Mouse (Mus musculus): ENCODE results near the gene Cabp4. TPM values are rescaled to one million over a fixed set of nuclear protein-coding genes. Genes with fewer than 3 reads are reported as not detected.

Gene Cabp4
- polyA plus RNA-seq, 1 experiment from 2014 or later, result 0.19 TPM

DNA sequence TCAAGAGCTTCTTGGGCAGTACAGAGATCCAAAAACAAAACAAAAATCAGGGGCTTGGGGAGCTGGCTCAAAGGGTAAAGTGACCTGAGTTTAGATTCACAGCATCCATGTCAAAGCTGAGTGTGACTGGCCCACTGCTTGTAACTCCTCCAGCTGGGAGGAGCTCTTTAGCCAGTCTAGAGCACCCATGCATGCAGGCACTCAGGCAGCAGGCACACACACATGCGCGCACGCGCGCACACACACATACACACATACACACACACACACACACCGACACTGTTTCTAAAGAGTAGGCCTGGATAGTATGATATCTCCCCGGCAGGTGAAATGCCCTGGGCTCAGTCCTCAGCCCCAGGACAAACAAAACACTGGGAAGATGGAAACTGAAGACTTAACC, 26.8 kb downstream of the Cabp4 start:
- Histone ChIP-seq H3K9me3 (no peaks in the 10 kb centered on the region), H3K27ac (no peak overlapping the region), H3K9ac (replicated peaks) (no peak overlapping the region), H3K4me2 (replicated peaks) (no peak overlapping the region), H3K36me3 (peaks cover 66% of the 10 kb centered on the region), H3K4me1 (replicated peaks) (peaks cover 10% of the 10 kb centered on the region), H3K4me3 (replicated peaks) (no peak overlapping the region), H3K27me3 (no peaks in the 10 kb centered on the region)
- 96% methylated on average over 7 of the region's 7 CpGs for WGBS
- ATAC-seq, result no peak

DNA sequence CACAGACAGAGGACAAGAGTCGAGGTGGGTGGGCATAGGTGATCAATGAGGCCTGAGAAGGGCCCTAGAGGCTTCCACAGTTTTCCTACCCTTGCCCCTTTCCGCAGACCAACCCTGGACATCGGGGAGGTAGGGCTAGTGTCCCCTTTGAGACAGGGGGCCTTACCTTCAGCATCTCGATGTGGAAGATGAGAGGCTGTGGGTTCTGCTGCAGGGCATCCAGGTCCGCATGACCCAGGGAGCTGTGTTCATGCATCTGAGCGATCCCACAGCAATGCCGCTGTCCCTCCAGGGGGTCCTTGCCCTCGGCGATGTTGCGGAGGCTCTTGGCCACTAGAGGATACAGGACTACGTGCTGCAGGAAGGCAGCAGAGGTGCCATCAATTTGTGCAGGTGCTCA, 28.0 kb downstream of the Cabp4 start:
- no peak overlapping the region for H3K4me2 ChIP-seq (replicated peaks)
- no peaks in the 10 kb centered on the region for H3K27me3 ChIP-seq
- H3K36me3 ChIP-seq, result peaks cover 78% of the 10 kb centered on the region
- H3K9ac ChIP-seq (replicated peaks), result no peak overlapping the region
- H3K4me3 ChIP-seq (replicated peaks), result no peak overlapping the region
- ATAC-seq, result no peak
- H3K4me1 ChIP-seq (replicated peaks), result peaks cover 9% of the 10 kb centered on the region
- no peak overlapping the region for H3K27ac ChIP-seq
- H3K9me3 ChIP-seq, result no peaks in the 10 kb centered on the region
- 84% methylated on average over 11 of the region's 11 CpGs for WGBS

- Histone ChIP-seq H3K4me1 (replicated peaks) (peaks cover 2% of the 10 kb centered on the region), H3K9me3 (no peaks in the 10 kb centered on the region), H3K4me2 (replicated peaks) (no peak overlapping the region), H3K9ac (replicated peaks) (no peak overlapping the region), H3K27me3 (no peaks in the 10 kb centered on the region), H3K27ac (no peak overlapping the region), H3K36me3 (peaks cover 85% of the 10 kb centered on the region), H3K4me3 (replicated peaks) (no peak overlapping the region)
- ATAC-seq, result no peak
- WGBS, result 95% methylated on average over 10 of the region's 10 CpGs
Observed at GRCm38 (mm10) chr19:4115144-4115543, 28.7 kb downstream of the Cabp4 start.

- 95% methylated on average over 10 of the region's 10 CpGs for WGBS
- Histone ChIP-seq H3K9me3 (no peaks in the 10 kb centered on the region), H3K27me3 (no peaks in the 10 kb centered on the region), H3K9ac (replicated peaks) (no peak overlapping the region; the same call in 1 of the 2 replicates), H3K4me1 (replicated peaks) (no peaks in the 10 kb centered on the region; the same call in 1 of the 2 replicates), H3K27ac (no peak overlapping the region), H3K4me3 (replicated peaks) (no peak overlapping the region), H3K36me3 (peaks cover 90% of the 10 kb centered on the region), H3K4me2 (replicated peaks) (no peak overlapping the region)
- ATAC-seq, result no peak
Observed at GRCm38 (mm10) chr19:4114551-4114950, 29.3 kb downstream of the Cabp4 start.

DNA sequence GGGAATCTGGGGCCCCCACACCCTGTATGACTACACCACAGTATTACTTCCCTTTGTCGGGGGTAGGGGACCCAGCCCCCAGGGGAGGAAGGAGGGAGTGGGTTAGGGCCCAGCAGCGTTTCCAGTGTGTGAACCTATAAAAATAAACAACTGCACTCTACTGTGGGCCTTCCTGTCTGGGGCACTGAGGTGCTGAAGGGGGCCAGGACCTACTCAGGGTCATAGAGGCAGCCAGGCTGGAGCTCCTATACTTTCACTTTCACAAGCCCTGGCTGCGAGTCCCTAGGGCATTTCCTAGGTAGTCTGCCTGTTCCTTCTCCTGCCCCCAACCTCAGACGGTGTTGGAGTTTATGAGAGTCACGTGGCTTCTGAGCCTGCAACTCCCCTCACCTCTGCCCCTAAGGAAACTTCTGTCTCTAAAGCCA, 30.0 kb downstream of the Cabp4 start:
- no peak overlapping the region; the same call in 1 of the 2 replicates for H3K27ac ChIP-seq
- H3K4me3 ChIP-seq (replicated peaks), result no peak overlapping the region
- no peaks in the 10 kb centered on the region for H3K27me3 ChIP-seq
- H3K4me2 ChIP-seq (replicated peaks), result no peak overlapping the region
- no peak overlapping the region for H3K9ac ChIP-seq (replicated peaks)
- no peaks in the 10 kb centered on the region for H3K9me3 ChIP-seq
- no peak for ATAC-seq
- H3K4me1 ChIP-seq (replicated peaks), result no peaks in the 10 kb centered on the region
- WGBS, result 83% methylated on average over 5 of the region's 5 CpGs
- H3K36me3 ChIP-seq, result peaks cover 94% of the 10 kb centered on the region

- Histone ChIP-seq H3K4me3 (replicated peaks) (no peak overlapping the region), H3K9ac (replicated peaks) (no peak overlapping the region), H3K4me1 (replicated peaks) (no peaks in the 10 kb centered on the region), H3K4me2 (replicated peaks) (no peak overlapping the region), H3K27ac (no peak overlapping the region; the same call in 1 of the 2 replicates), H3K36me3 (peaks cover 96% of the 10 kb centered on the region), H3K9me3 (no peaks in the 10 kb centered on the region), H3K27me3 (no peaks in the 10 kb centered on the region)
- 0 out of 2 replicates have a peak, but pooled peaks have one; percentile 18 for ATAC-seq
- WGBS, result 86% methylated on average over 13 of the region's 13 CpGs
Observed at GRCm38 (mm10) chr19:4113186-4113805, 30.5 kb downstream of the Cabp4 start.

GRCm38 (mm10) chr19:4112063-4112960, 31.5 kb downstream of the Cabp4 start:
- H3K4me3 ChIP-seq (replicated peaks), result no peak overlapping the region
- WGBS, result 96% methylated on average over 26 of the region's 26 CpGs
- H3K9me3 ChIP-seq, result no peaks in the 10 kb centered on the region
- H3K27me3 ChIP-seq, result no peaks in the 10 kb centered on the region
- no peaks in the 10 kb centered on the region for H3K4me1 ChIP-seq (replicated peaks)
- H3K9ac ChIP-seq (replicated peaks), result no peak overlapping the region
- ATAC-seq, result no peak
- peaks cover 97% of the 10 kb centered on the region for H3K36me3 ChIP-seq
- H3K27ac ChIP-seq, result no peak overlapping the region
- H3K4me2 ChIP-seq (replicated peaks), result no peak overlapping the region

DNA sequence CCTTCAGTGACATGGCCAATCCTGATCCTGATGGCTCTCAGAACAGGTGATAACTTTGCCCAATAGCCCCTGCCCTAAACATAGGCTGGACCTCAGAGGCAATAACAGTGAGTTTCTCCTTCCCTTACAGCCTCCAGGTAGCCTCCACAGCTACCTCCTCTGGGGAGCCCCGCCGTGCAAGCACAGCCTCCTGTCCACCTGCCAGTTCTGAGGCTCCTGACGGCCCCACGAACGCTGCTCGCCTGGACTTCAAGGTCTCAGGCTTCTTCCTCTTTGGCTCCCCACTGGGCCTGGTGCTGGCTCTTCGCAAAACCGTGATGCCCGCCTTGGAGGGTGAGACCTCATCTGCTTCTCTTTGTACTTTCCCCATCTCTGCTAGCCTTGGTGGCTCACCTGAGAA, 35.3 kb downstream of the Cabp4 start:
- ATAC-seq, result no peak
- Histone ChIP-seq H3K27ac (no peak overlapping the region), H3K4me2 (replicated peaks) (no peak overlapping the region), H3K4me3 (replicated peaks) (no peak overlapping the region), H3K36me3 (peaks cover 92% of the 10 kb centered on the region), H3K9me3 (no peaks in the 10 kb centered on the region), H3K27me3 (no peaks in the 10 kb centered on the region), H3K9ac (replicated peaks) (no peak overlapping the region), H3K4me1 (replicated peaks) (no peaks in the 10 kb centered on the region)
- 87% methylated on average over 9 of the region's 9 CpGs for WGBS

DNA sequence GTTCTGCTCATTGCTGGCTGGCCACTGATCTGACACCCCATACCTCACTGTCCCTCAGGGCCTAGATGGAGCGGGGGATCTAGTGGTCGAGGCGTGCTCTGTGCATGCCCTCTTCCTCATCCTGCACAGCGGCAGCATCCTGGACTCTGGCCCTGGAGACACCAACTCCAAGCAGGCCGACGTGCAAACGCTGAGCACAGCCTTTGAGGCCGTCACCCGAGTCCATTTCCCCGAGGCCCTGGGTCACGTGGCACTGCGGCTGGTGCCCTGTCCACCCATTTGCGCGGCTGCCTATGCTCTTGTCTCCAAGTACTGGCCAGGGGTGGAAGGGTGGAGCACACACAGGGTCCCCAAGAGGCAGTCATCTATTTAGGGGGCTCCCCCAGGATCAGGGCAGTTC, 37.2 kb downstream of the Cabp4 start:
- Histone ChIP-seq H3K4me2 (replicated peaks) (no peak overlapping the region), H3K27ac (no peak overlapping the region), H3K27me3 (peaks cover 7% of the 10 kb centered on the region), H3K9ac (replicated peaks) (no peak overlapping the region), H3K9me3 (no peaks in the 10 kb centered on the region), H3K4me1 (replicated peaks) (peaks cover 7% of the 10 kb centered on the region), H3K36me3 (peaks cover 79% of the 10 kb centered on the region), H3K4me3 (replicated peaks) (no peak overlapping the region)
- no peak for ATAC-seq
- 92% methylated on average over 14 of the region's 14 CpGs for WGBS

- Histone ChIP-seq H3K4me1 (replicated peaks) (peaks cover 26% of the 10 kb centered on the region), H3K27me3 (peaks cover 11% of the 10 kb centered on the region), H3K4me3 (replicated peaks) (no peak overlapping the region), H3K9me3 (no peaks in the 10 kb centered on the region), H3K9ac (replicated peaks) (no peak overlapping the region), H3K4me2 (replicated peaks) (no peak overlapping the region), H3K27ac (no peak overlapping the region), H3K36me3 (peaks cover 60% of the 10 kb centered on the region)
- WGBS, result 92% methylated on average over 16 of the region's 16 CpGs
- no peak for ATAC-seq
Observed at GRCm38 (mm10) chr19:4104675-4105194, 39.1 kb downstream of the Cabp4 start.

GRCm38 (mm10) chr19:4103792-4104191, 40.0 kb downstream of the Cabp4 start:
- no peak overlapping the region for H3K4me3 ChIP-seq (replicated peaks)
- H3K36me3 ChIP-seq, result peaks cover 52% of the 10 kb centered on the region
- H3K27ac ChIP-seq, result no peak overlapping the region
- peaks cover 35% of the 10 kb centered on the region for H3K4me1 ChIP-seq (replicated peaks)
- WGBS, result 89% methylated on average over 3 of the region's 3 CpGs
- no peak overlapping the region for H3K4me2 ChIP-seq (replicated peaks)
- H3K9ac ChIP-seq (replicated peaks), result no peak overlapping the region
- H3K27me3 ChIP-seq, result peaks cover 11% of the 10 kb centered on the region
- no peak for ATAC-seq
- no peaks in the 10 kb centered on the region for H3K9me3 ChIP-seq

GRCm38 (mm10) chr19:4103294-4103693, 40.5 kb downstream of the Cabp4 start:
- peaks cover 48% of the 10 kb centered on the region for H3K36me3 ChIP-seq
- H3K27ac ChIP-seq, result no peak overlapping the region
- 93% methylated on average over 18 of the region's 18 CpGs for WGBS
- H3K27me3 ChIP-seq, result peaks cover 11% of the 10 kb centered on the region
- no peak overlapping the region for H3K4me2 ChIP-seq (replicated peaks)
- H3K9me3 ChIP-seq, result no peaks in the 10 kb centered on the region
- no peak for ATAC-seq
- no peak overlapping the region for H3K9ac ChIP-seq (replicated peaks)
- no peak overlapping the region for H3K4me3 ChIP-seq (replicated peaks)
- peaks cover 40% of the 10 kb centered on the region for H3K4me1 ChIP-seq (replicated peaks)
